Mouse (Mus musculus) lung, postnatal 0 days (tissue): ENCODE results near the gene Agbl4. TPM values are rescaled to one million over a fixed set of nuclear protein-coding genes. Genes with fewer than 3 reads are reported as not detected.
A peak's percentile ranks its signal among the peaks of the same experiment; 100 is the strongest.

Source experiments
- ATAC-seq: fragments of 200-750 bp; cut with Nextera tagmentation; 2 replicates; pipeline ENCODE4 v1.8.0; 2017; ENCODE audit warnings: moderate library complexity
- DNase-seq: peaks from one replicate; pipeline ENCODE4 v3.0.0-alpha.2; 2016; ENCODE audit warnings: low spot score
- H3K27ac ChIP-seq: fragments of 300-500 bp; sonication (generic); 2 replicates; pipeline ENCODE4 v1.5.1; 2014; ENCODE audit warnings: antibody characterized with exemption, mild to moderate bottlenecking, low read length, mixed read lengths
- H3K27me3 ChIP-seq: fragments of 300-500 bp; sonication (generic); replicated peaks from 2 replicates; pipeline ENCODE4 v1.6.1; 2014; ENCODE audit warnings: low read length, mixed read lengths; ENCODE audit not compliant: insufficient read depth
- H3K36me3 ChIP-seq: fragments of 300-500 bp; sonication (generic); 2 replicates; pipeline ENCODE4 v1.6.1; 2014; ENCODE audit warnings: low read length, mixed read lengths; ENCODE audit not compliant: insufficient read depth
- H3K4me1 ChIP-seq: fragments of 300-500 bp; sonication (generic); 2 replicates; pipeline ENCODE4 v1.6.1; 2014; ENCODE audit warnings: antibody characterized with exemption, low read depth, low read length, mixed read lengths; ENCODE audit not compliant: insufficient read depth
- H3K4me2 ChIP-seq: fragments of 300-500 bp; sonication (generic); replicated peaks from 2 replicates; pipeline ENCODE4 v1.6.1; 2014; ENCODE audit warnings: low read depth, mild to moderate bottlenecking, low read length, moderate library complexity, mixed read lengths
- H3K4me3 ChIP-seq: fragments of 300-500 bp; sonication (generic); 2 replicates; pipeline ENCODE4 v1.5.1; 2014; ENCODE audit warnings: low read depth, low read length
- H3K9ac ChIP-seq: fragments of 300-500 bp; sonication (generic); replicated peaks from 2 replicates; pipeline ENCODE4 v1.6.1; 2014; ENCODE audit warnings: low read depth, mild to moderate bottlenecking
- H3K9me3 ChIP-seq: fragments of 300-500 bp; sonication (generic); 2 replicates; pipeline ENCODE4 v1.6.1; 2016; ENCODE audit warnings: low read length, mixed read lengths
- CTCF ChIP-seq: IDR thresholded peaks from 2 replicates; pipeline ENCODE4 v1.5.1; 2016; ENCODE audit warnings: antibody characterized with exemption, mild to moderate bottlenecking
- EP300 ChIP-seq: IDR thresholded peaks from 2 replicates; pipeline ENCODE4 v1.6.1; 2016; ENCODE audit warnings: antibody characterized with exemption, mild to moderate bottlenecking, control low read depth
- WGBS: fragments of 180-500 bp; shearing (Covaris S2); extraction: QIAGEN DNeasy Blood & Tissue Kit; methylation state at CpG from one replicate; pipeline ENCODE4 v1.1.7; 2014; 5-methylcytosine and 5-hydroxymethylcytosine counted together
- polyA plus RNA-seq: library from polyadenylated mRNA; unstranded; fragments of >200 nt; fragmentation: Nextera tagmentation; extraction: Ambion mirVana; gene quantifications from 2 replicates; pipeline ENCODE4 v1.2.1, GENCODE M21; 2015

The Agbl4 gene
- polyA plus RNA-seq, 1 experiment from 2014 or later: 0.50 TPM

DNA sequence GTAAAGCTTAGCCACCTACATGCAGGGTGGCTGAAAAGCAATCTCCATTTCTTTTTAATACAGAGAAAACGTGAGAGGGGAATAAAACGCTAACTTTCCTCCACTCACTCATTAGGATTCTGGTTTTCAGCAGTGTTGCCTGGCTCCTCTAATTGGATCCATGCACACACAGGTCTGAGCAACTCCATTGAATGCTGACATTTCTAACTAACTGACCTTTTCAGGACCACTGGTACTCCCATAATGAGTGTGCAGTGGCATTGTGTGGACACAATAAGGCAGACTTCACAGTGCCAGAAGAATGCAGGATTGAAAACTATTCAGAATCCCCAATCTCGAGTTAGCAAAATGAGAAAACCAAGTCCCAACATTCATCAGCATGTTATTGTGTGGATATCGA is 952.5 kb downstream of the Agbl4 start:
- no peaks in the 10 kb centered on the region for H3K36me3 ChIP-seq
- TF ChIP-seq CTCF (no peak), EP300 (no peak)

DNA sequence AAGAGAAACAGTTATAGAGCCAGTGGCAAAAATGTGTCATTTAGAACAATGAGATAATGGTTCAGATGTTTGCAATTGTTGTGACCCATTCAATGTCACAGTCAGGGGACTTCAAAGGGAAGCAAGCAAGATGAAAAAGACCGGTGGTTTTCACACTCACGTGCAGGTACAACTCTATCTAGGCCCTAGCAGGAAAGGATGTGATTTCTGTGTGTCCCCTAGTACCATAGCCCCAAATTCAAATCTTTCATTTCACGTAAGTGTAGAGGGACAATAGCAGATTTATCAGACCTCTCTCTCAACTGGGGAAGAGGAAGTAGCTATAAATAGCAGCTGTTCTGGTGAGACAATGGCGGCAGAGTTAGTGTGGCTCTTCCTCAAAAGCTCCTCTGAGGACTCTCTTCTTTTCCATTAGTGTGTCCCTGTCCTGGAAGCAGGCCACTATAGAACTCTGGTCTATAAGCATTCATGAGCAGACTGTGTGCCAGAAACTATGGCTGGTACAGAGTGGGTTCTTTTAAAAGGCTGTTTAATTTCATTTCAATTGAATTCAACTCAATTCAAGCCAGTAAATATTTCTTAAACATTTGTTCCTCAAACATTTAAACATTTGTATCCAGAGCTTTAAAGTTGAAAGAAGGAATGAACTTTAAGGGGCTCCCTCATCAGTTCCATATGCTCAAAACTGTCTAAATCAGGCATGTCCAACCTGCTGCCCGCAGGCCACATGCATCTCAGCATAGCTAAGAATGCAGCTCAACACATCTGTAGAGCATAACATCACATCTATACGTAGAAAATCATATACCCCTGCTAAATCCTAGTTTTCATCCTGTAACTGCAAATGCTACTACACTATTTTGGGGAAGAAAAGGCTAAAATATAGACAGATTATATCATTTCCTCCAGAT is 953.4 kb downstream of the Agbl4 start:
- no peaks in the 10 kb centered on the region for H3K9me3 ChIP-seq
- no peak overlapping the region for H3K4me3 ChIP-seq
- H3K27me3 ChIP-seq: no peaks in the 10 kb centered on the region
- WGBS: 50% methylated on average over 6 of the region's 6 CpGs
- no peak for ATAC-seq
- no peak overlapping the region for H3K27ac ChIP-seq
- H3K4me2 ChIP-seq: no peak overlapping the region
- no peaks in the 10 kb centered on the region for H3K36me3 ChIP-seq
- peak; percentile 18 for DNase-seq
- TF ChIP-seq EP300: no peak
- TF ChIP-seq CTCF: no peak
- no peaks in the 10 kb centered on the region for H3K4me1 ChIP-seq
- H3K9ac ChIP-seq: no peak overlapping the region

More for the DNA sequence above, 952.5 kb downstream of the Agbl4 start:
- Histone ChIP-seq H3K27me3 (no peaks in the 10 kb centered on the region), H3K4me3 (no peak overlapping the region), H3K4me2 (no peak overlapping the region), H3K9ac (no peak overlapping the region), H3K27ac (no peak overlapping the region), H3K4me1 (no peaks in the 10 kb centered on the region), H3K9me3 (no peaks in the 10 kb centered on the region)
- ATAC-seq (no peak), DNase-seq (no peak)
- WGBS: 69% methylated on average over 4 of the region's 4 CpGs

DNA sequence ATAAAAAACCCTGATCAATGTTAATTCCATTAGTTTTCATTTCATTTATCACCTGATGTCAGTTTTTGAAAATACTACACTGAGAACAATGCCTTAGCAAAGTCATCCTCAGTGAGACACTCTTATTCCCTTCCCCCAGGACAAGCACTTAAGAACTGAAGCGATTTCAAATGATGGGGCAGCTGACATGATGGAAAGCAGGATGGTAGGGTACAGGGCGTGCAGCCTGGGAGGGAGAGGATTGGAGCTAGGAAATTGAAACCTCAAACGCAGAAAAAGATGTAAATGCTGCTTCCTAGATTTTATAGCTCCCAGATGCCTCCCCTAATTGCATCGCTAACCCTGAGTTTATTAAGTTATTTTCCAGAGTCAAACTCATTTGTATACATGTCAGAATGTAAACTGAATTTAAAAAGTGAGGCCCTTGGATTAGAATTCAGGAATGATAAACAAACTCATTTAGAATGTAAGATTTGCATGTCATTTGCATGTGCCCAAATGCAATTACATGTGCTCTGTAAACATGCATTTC is 959.2 kb downstream of the Agbl4 start:
- 64% methylated on average over 4 of the region's 4 CpGs for WGBS

DNA sequence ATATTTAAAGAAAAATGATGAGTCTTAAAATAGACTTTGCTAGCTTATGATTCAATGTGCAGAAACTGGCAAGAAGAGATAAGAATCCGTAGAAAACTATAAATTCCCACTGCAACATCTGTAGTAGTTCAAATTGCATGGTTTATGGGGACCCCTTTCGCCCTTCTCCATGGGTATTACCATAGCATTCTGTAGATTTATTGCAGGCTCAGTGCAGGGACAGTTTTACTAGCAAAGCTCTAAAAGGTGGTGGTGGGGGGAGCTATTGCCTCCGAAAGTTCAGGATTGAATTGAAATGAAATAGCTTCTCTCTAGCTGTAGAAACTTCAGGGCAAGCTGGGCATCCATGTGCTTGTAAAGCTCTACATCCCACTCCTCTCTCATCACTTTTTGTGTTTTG is 959.7 kb downstream of the Agbl4 start:
- no peak overlapping the region for H3K4me3 ChIP-seq
- no peak for DNase-seq
- H3K4me1 ChIP-seq: no peaks in the 10 kb centered on the region
- no peak overlapping the region for H3K9ac ChIP-seq
- H3K27ac ChIP-seq: no peak overlapping the region
- no peaks in the 10 kb centered on the region for H3K9me3 ChIP-seq
- H3K4me2 ChIP-seq: no peak overlapping the region
- no peaks in the 10 kb centered on the region for H3K36me3 ChIP-seq
- TF ChIP-seq CTCF (no peak), EP300 (no peak)
- WGBS: 55% methylated on average over 3 of the region's 3 CpGs
- no peaks in the 10 kb centered on the region for H3K27me3 ChIP-seq
- no peak for ATAC-seq

More for the DNA sequence above, 959.2 kb downstream of the Agbl4 start:
- Histone ChIP-seq H3K4me3 (no peak overlapping the region), H3K9ac (no peak overlapping the region), H3K4me2 (no peak overlapping the region), H3K27ac (no peak overlapping the region), H3K27me3 (no peaks in the 10 kb centered on the region), H3K9me3 (no peaks in the 10 kb centered on the region), H3K4me1 (no peaks in the 10 kb centered on the region), H3K36me3 (no peaks in the 10 kb centered on the region)
- TF ChIP-seq EP300: no peak
- TF ChIP-seq CTCF: no peak
- DNase-seq (no peak), ATAC-seq (no peak)

DNA sequence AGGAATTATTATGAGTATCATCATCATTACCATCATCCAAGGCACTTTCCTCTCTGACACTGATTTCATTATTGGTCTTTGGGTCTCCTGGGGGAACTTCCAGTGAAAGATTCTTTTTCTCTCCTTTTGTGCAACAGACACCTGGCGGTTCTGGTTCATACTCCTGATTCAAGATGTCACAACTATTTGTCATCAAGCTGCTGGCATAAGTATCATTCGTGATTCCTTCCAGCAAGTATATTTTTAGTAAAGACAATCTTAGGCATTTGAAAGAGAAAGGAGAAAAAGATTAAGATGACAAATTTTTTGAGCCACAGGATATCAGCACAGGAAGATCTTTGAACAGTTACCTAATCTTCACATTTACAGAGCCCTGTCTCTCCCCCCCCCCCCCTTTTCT is 966.7 kb downstream of the Agbl4 start:
- Histone ChIP-seq H3K4me1 (no peaks in the 10 kb centered on the region), H3K36me3 (no peaks in the 10 kb centered on the region), H3K4me2 (no peak overlapping the region), H3K27me3 (no peaks in the 10 kb centered on the region), H3K9me3 (no peaks in the 10 kb centered on the region), H3K27ac (no peak overlapping the region), H3K4me3 (no peak overlapping the region), H3K9ac (no peak overlapping the region)
- TF ChIP-seq EP300: no peak
- TF ChIP-seq CTCF: no peak
- DNase-seq (no peak), ATAC-seq (no peak)
- 72% methylated on average over 2 of the region's 2 CpGs for WGBS

DNA sequence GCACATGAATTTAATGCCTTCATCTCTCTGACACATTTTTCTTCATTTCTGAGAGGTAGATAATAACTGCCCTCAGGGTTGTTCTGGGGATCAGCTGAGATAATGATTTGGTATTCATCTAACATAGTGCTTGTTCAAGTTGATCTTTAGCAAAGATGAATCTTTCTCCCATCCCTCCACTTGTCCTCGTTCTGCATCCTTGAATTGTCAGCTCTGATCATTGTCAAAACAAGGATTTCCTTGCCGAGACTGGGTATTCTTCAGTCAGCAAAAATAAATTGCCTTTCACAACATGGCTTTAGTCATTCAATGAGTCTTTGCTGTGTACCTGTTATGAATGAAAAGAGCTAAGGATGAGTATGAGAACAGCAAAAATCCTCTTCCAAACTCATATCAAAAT is 970.3 kb downstream of the Agbl4 start:
- no peaks in the 10 kb centered on the region for H3K27me3 ChIP-seq
- H3K9me3 ChIP-seq: no peaks in the 10 kb centered on the region
- no peak for ATAC-seq
- no peaks in the 10 kb centered on the region for H3K36me3 ChIP-seq
- no peak overlapping the region for H3K9ac ChIP-seq
- H3K4me1 ChIP-seq: no peaks in the 10 kb centered on the region
- H3K27ac ChIP-seq: no peak overlapping the region
- no peak for DNase-seq
- no peak overlapping the region for H3K4me2 ChIP-seq
- TF ChIP-seq EP300: no peak
- no peak for TF ChIP-seq CTCF
- 54% methylated on average over 2 of the region's 2 CpGs for WGBS
- H3K4me3 ChIP-seq: no peak overlapping the region
